Mouse (Mus musculus): ENCODE measurements around the gene Ccl1.

DNA sequence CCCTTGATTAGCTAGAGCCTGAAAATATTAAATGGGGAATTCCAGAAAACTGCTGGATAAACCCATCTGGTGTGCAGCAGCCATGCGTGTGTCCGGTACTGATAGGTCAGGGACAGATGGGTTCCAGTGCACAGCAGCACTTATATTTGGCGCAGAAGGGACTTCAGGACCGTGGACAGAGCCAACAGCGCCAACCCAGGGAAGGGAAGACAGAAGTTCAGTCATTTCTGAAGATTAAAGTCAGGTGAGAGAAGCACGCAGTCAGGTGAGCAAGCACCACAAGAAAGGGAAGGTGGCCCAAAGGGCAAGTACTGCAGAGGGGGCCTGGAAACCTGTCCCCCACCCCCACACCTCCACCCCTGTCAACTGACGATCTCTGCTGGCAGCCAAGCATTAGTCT lies 7.7 kb upstream of the Ccl1 start:
- TF ChIP-seq USF1 (IDR thresholded peaks at IDR 0.05; ENCODE audit: low read depth) (no peak), E2F4 (IDR thresholded peaks at IDR 0.05; ENCODE audit: insufficient read depth) (no peak), POLR2A (IDR thresholded peaks at IDR 0.05; ENCODE audit: insufficient read length, low read depth) (no peak), SRF (IDR thresholded peaks at IDR 0.05; ENCODE audit: control insufficient read depth, insufficient read length, low read depth) (no peak)
